Mouse (Mus musculus) effector memory CD4-positive, alpha-beta T cell, adult 7 months (primary cell): ENCODE data around the gene Gm10643. TPM values are rescaled to one million over a fixed set of nuclear protein-coding genes. Genes with fewer than 3 reads are reported as not detected.

Experiments
- polyA plus RNA-seq: library from polyadenylated mRNA; unstranded; fragments of 100-300 nt; shearing (Covaris generic); gene quantifications from one replicate; pipeline ENCODE4 v1.2.1, GENCODE M21; 2017

Gm10643 gene
- 2.2 TPM for polyA plus RNA-seq

GRCm38 (mm10) chr8:84065037-84065436 is at the start of gene Gm10643:
Gene Gm10643, minus strand, starts transcription at chr8:84065137.

DNA sequence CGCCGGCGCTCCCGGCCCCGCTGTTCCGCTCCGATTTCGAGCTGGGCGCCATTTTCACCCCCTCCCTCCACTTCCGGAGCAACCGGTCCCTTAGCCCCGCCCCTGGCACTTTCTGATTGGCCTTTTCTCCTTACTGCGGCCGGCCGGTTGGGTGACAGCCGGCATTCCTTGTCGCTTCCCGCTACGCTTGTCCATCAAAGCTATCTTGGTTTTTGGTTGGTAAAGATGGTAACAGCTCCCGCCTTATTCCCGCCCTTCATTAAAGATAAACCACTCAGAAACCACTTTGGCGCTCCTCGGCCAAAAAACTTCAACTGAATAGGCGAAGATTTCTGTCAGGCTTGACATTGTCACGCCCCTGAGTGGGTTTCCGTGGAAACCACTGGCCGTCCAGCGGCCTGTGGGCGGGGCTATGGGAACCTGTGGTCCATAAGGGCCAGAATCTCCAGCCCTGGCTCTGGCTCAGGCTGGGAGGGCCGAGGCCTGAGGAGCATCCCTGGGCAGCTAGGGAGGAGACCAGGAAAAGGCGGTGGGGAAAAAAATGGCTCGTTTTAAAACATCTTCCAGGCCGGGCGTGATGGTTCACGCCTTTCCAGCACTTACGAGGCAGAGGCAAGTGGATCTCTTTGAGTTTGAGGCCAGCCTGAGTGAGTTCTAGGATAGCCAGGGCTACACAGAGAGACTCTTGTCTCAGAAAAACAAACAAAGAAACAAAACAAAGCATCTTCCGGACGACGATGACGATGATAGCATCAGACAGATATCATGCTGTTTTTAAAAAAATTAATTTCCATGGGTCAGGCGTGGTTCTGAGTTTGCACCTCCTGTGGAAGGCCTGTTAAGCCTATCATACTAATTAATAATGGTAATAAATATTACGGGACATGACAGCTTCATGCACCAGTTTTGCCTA is 40.0 kb upstream of the Gm10643 start, which contains the start of gene Dcaf15:
Gene Dcaf15, minus strand, starts transcription at position 72 of the 913 bp plus-strand sequence.

GRCm38 (mm10) chr8:84066291-84066930 is 1.5 kb upstream of the Gm10643 start, which contains the start of gene Rfx1:
Gene Rfx1, plus strand, starts transcription at chr8:84066834.

GRCm38 (mm10) chr8:84044900-84045299 is 20.0 kb downstream of the Gm10643 start, which contains the start of gene Rln3:
Gene Rln3, minus strand, starts transcription at chr8:84045000.

GRCm38 (mm10) chr8:84042066-84042947 is 22.6 kb downstream of the Gm10643 start, which contains the start of gene Il27ra:
Gene Il27ra, minus strand, starts transcription at chr8:84042589.

GRCm38 (mm10) chr8:84021096-84021495 is 43.8 kb downstream of the Gm10643 start, which contains the start of gene Palm3:
Gene Palm3, plus strand, starts transcription at chr8:84021471.

Other genes with a start within 250 kb of the Gm10643 start
- gene Adgrl1, start 165.0 kb downstream of the Gm10643 start, polyA plus RNA-seq, result 5.4 TPM
- gene Gm10644, start 109.9 kb downstream of the Gm10643 start, polyA plus RNA-seq, result 0.85 TPM
- 5.4 TPM for gene Asf1b, start 109.6 kb downstream of the Gm10643 start, polyA plus RNA-seq
- 37.4 TPM for gene Prkaca, start 92.1 kb downstream of the Gm10643 start, polyA plus RNA-seq
- 4.2 TPM for gene Samd1, start 67.5 kb downstream of the Gm10643 start, polyA plus RNA-seq
- not detected for gene 1700067K01Rik, start 63.6 kb downstream of the Gm10643 start, polyA plus RNA-seq
- gene 2210011C24Rik, start 53.0 kb downstream of the Gm10643 start, polyA plus RNA-seq, result 3.5 TPM
- gene Palm3, start 43.7 kb downstream of the Gm10643 start, polyA plus RNA-seq, result 4.0 TPM
- gene Il27ra, start 22.5 kb downstream of the Gm10643 start, polyA plus RNA-seq, result 213 TPM
- 0.63 TPM for gene Rln3, start 20.1 kb downstream of the Gm10643 start, polyA plus RNA-seq
- 26.0 TPM for gene Rfx1, start 1.7 kb upstream of the Gm10643 start, polyA plus RNA-seq
- 29.9 TPM for gene Dcaf15, start 39.6 kb upstream of the Gm10643 start, polyA plus RNA-seq
- gene Podnl1, start 60.9 kb upstream of the Gm10643 start, polyA plus RNA-seq, result 43.1 TPM
- 38.6 TPM for gene Cc2d1a, start 82.8 kb upstream of the Gm10643 start, polyA plus RNA-seq
- gene 4930432K21Rik, start 82.9 kb upstream of the Gm10643 start, polyA plus RNA-seq, result 0.43 TPM
- not detected for gene Nanos3, start 120.1 kb upstream of the Gm10643 start, polyA plus RNA-seq
- gene Zswim4, start 171.9 kb upstream of the Gm10643 start, polyA plus RNA-seq, result 49.0 TPM
- 481 TPM for gene D8Ertd738e, start 184.6 kb upstream of the Gm10643 start, polyA plus RNA-seq
- gene Mri1, start 192.2 kb upstream of the Gm10643 start, polyA plus RNA-seq, result 138 TPM
- gene Ccdc130, start 205.2 kb upstream of the Gm10643 start, polyA plus RNA-seq, result 22.5 TPM